Mouse (Mus musculus): ENCODE measurements around the gene Smim11. TPM values are rescaled to one million over a fixed set of nuclear protein-coding genes. Genes with fewer than 3 reads are reported as not detected.

Smim11 gene
- polyA plus RNA-seq, 1 experiment, result 33.7 TPM

DNA sequence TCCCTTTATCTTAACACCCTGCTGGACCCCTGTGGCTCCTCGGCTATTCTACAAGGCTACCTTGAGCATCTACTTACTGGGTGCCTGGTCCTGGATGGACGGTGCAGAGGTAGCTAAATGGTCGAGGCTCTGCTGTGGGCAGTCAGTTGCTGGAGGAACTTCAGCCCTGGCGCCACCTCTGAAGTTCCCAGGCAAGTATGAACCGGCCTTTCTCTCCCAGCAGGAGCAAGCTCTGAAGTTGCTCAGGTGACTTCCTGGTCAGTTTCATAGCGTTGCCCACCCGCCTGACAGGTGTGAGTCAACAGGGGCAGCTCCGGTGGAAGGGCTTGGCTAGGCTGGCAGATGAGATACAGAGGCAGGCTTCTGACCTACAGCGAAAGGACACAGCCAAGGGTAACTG, 58.1 kb downstream of the Smim11 start, which contains the start of gene Kcne1:
TSS of gene Kcne1 (minus strand) at position 240 of the 400 bp plus-strand sequence.
- no peak for DNase-seq (ENCODE audit: extremely low spot score in 1 of 2, low spot score in 1 of 2)

DNA sequence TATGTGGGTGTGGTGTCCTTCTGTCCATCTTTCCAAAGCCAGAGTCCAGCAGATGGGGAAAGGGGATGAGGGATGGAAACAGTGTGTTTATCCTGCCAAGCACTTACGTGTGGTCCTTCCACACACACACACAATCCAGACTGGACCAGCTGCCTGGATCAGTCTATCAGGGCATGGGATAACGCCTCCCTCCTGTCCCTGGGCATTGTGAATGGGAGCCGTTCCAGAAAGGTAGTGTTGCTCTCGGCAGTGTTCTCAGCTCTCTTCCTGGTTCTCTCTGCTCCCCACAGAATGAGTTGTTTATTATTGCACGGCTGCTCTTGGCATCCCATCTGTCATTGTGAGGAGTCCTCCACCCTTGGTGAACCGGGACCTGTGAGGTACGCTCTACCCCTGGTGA, 59.6 kb downstream of the Smim11 start:
- DNase-seq (ENCODE audit: extremely low spot score in 1 of 2, low spot score in 1 of 2), result no peak

Other genes starting within 250 kb of the Smim11 start
- gene Mrps6, start 243.0 kb upstream of the Smim11 start, polyA plus RNA-seq (2012; rRNA removed), result 64.8 and 64.9 TPM in 2 replicates
- 0.40 TPM in 2 replicates for gene Gm49711, start 243.0 kb upstream of the Smim11 start, polyA plus RNA-seq (2012; rRNA removed)
- gene Slc5a3, start 243.0 kb upstream of the Smim11 start, polyA plus RNA-seq (2012; rRNA removed), result 5.5 and 5.7 TPM in 2 replicates
- 0.17 and 0.26 TPM in 2 replicates for gene Kcne2, start 8.9 kb upstream of the Smim11 start, polyA plus RNA-seq (2012; rRNA removed)
- gene Fam243, start 20.2 kb downstream of the Smim11 start, polyA plus RNA-seq (2012; rRNA removed), result not detected in 2 replicates
- gene Kcne1, start 58.2 kb downstream of the Smim11 start, polyA plus RNA-seq (2012; rRNA removed), result 0.02 TPM in 1 of 2 replicates, not detected in the other
- 44.2 and 45.5 TPM in 2 replicates for gene Rcan1, start 169.6 kb downstream of the Smim11 start, polyA plus RNA-seq (2012; rRNA removed)
- gene Clic6, start 184.4 kb downstream of the Smim11 start, polyA plus RNA-seq (2012; rRNA removed), result 0.67 and 0.82 TPM in 2 replicates

All from frontal cortex, adult 2 months (tissue).